Mouse (Mus musculus): ENCODE results near the gene Focad.

DNA sequence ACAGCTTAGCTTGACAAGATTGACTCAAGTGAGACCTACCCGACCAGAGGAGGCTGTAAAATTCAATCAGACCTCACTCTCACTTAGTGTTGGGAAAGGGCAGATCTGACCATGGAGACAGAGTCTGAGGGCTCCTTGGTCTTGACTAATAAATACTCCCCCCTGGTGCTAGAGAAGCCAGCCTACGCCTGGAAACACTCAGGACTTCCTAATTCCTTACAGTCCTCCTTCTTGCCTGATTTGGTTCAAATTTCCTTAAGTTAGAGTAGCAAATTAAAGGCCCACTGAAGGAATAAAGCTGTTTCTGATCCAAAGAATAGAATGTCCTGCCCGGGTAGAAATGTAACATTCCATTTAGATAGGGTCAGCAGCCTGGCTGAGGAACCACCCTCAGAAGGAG, 10.6 kb upstream of the Focad start:
- TF ChIP-seq POLR2A (IDR thresholded peaks at IDR 0.05; ENCODE audit: borderline replicate concordance, control insufficient read depth, low read depth, low read length) (no peak), CTCF (IDR thresholded peaks at IDR 0.05; ENCODE audit: control insufficient read depth, insufficient read depth, low read length) (no peak)
